Mouse (Mus musculus) megakaryocyte, embryonic 14.5 days (primary cell): ENCODE measurements around the gene Zfp385a.

Source experiments
- FLI1 ChIP-seq: IDR thresholded peaks from 2 replicates; pipeline ENCODE4 v1.6.1; 2012; ENCODE audit warnings: low read length, inconsistent platforms, mixed read lengths
- GATA1 ChIP-seq: IDR thresholded peaks from 3 replicates; pipeline ENCODE4 v1.6.1; 2012; ENCODE audit warnings: mixed read lengths, low read length, inconsistent platforms, borderline replicate concordance

DNA sequence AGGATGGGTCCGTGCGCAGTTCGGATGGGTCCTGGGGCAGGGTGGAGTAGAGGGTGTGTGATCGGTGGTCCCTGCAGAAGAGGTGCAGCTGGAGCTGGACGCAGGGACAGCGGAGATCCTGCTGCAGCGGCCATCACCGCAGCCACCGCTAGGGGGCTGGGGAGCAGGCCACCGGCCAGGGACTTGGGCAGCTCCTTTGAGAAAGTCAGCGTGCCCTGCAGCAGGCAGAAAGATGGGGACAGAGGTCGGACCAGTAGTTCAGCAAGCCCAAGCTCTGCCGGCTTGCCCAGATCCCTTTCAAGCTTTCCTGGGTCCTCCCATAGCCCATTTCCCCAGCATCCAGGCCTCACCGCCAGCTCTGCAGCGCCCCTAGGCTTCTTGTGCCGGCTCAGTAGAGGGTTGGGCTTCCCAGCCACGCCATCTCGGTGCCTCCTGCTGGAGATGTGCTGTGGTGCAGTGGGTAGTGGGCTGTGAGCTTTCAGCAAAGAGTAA lies 24.8 kb downstream of the Zfp385a start:
- no peak for TF ChIP-seq GATA1
- no peak for TF ChIP-seq FLI1
